In genomic region chr5:95940682-95941221, GRCm38 (mm10) we compare ENCODE assay signal across 21 mouse cellular contexts. TPM values are rescaled to one million over a fixed set of nuclear protein-coding genes. Genes with fewer than 3 reads are reported as not detected.
DNase-seq lines count a peak whose midpoint lies in the region; ATAC-seq and TF ChIP-seq lines count a peak whose summit lies in the region.
"Had no signal": no experiment of that assay in that cellular context is flagged by ENCODE, and none has a peak within 500 bp of the region (broad histone marks: within the 10 kb centered on the region; RNA-seq: fewer than 3 reads in every experiment).

No protein-coding gene starts in this region.

- no peaks in the 10 kb centered on the region for H3K9me3 ChIP-seq in hindbrain, embryonic 11.5 days (ENCODE audit: control insufficient read depth, low read length)
- no peaks in the 10 kb centered on the region for H3K9me3 ChIP-seq in hindbrain, embryonic 16.5 days (ENCODE audit: control insufficient read depth, low read length)
- H3K9me3 ChIP-seq in midbrain, embryonic 11.5 days (ENCODE audit: control insufficient read depth, low read length) = no peaks in the 10 kb centered on the region
- H3K9me3 ChIP-seq in midbrain, embryonic 15.5 days = no peaks in the 10 kb centered on the region
- no peaks in the 10 kb centered on the region for H3K9me3 ChIP-seq in embryonic facial prominence, embryonic 10.5 days
- H3K9me3 ChIP-seq in limb, embryonic 14.5 days (ENCODE audit: control insufficient read depth, low read length) = no peaks in the 10 kb centered on the region
- H3K9me3 ChIP-seq: intestine, embryonic 15.5 days; neural tube, embryonic 12.5 days had no signal

- H3K36me3 ChIP-seq in hindbrain, embryonic 11.5 days (ENCODE audit: control insufficient read depth, insufficient read depth, low read length) = no peaks in the 10 kb centered on the region
- H3K36me3 ChIP-seq in hindbrain, embryonic 16.5 days (ENCODE audit: control insufficient read depth, insufficient read depth, low read length) = no peaks in the 10 kb centered on the region
- no peaks in the 10 kb centered on the region for H3K36me3 ChIP-seq in midbrain, embryonic 11.5 days (ENCODE audit: control insufficient read depth, insufficient read depth, low read length)
- no peaks in the 10 kb centered on the region for H3K36me3 ChIP-seq in midbrain, embryonic 15.5 days (replicated peaks)
- no peaks in the 10 kb centered on the region for H3K36me3 ChIP-seq in embryonic facial prominence, embryonic 10.5 days (replicated peaks)
- no peaks in the 10 kb centered on the region for H3K36me3 ChIP-seq in limb, embryonic 14.5 days (ENCODE audit: control insufficient read depth, insufficient read depth, low read length)
- H3K36me3 ChIP-seq: heart, embryonic 12.5 days; intestine, embryonic 15.5 days; neural tube, embryonic 12.5 days had no signal

- no peak overlapping the region for H3K9ac ChIP-seq in hindbrain, embryonic 11.5 days (ENCODE audit: low read depth, low read length)
- H3K9ac ChIP-seq in hindbrain, embryonic 16.5 days (ENCODE audit: low read depth, low read length) = no peak overlapping the region
- no peak overlapping the region for H3K9ac ChIP-seq in midbrain, embryonic 11.5 days (ENCODE audit: low read length)
- no peak overlapping the region for H3K9ac ChIP-seq in midbrain, embryonic 15.5 days
- no peak overlapping the region for H3K9ac ChIP-seq in limb, embryonic 14.5 days (ENCODE audit: low read depth, low read length, severe bottlenecking)
- H3K9ac ChIP-seq: heart, embryonic 12.5 days; intestine, embryonic 15.5 days; neural tube, embryonic 12.5 days had no signal

- no peak overlapping the region for H3K4me2 ChIP-seq in hindbrain, embryonic 11.5 days (replicated peaks; ENCODE audit: low read depth, low read length)
- H3K4me2 ChIP-seq in hindbrain, embryonic 16.5 days (ENCODE audit: low read length) = no peak overlapping the region
- no peak overlapping the region for H3K4me2 ChIP-seq in midbrain, embryonic 11.5 days
- H3K4me2 ChIP-seq in midbrain, embryonic 15.5 days = no peak overlapping the region
- H3K4me2 ChIP-seq in limb, embryonic 14.5 days (replicated peaks; ENCODE audit: low read depth, low read length, severe bottlenecking) = no peak overlapping the region
- H3K4me2 ChIP-seq: heart, embryonic 12.5 days; intestine, embryonic 15.5 days; neural tube, embryonic 12.5 days had no signal

- H3K27ac ChIP-seq in hindbrain, embryonic 11.5 days (ENCODE audit: low read depth, low read length) = no peak overlapping the region
- H3K27ac ChIP-seq in hindbrain, embryonic 16.5 days (ENCODE audit: low read depth, low read length) = no peak overlapping the region
- no peak overlapping the region for H3K27ac ChIP-seq in midbrain, embryonic 11.5 days (ENCODE audit: low read depth, low read length)
- H3K27ac ChIP-seq in midbrain, embryonic 15.5 days = no peak overlapping the region
- H3K27ac ChIP-seq in embryonic facial prominence, embryonic 10.5 days (replicated peaks) = peak overlapping the region; percentile 57
- H3K27ac ChIP-seq in limb, embryonic 14.5 days (replicated peaks; ENCODE audit: low read depth, low read length) = no peak overlapping the region
- H3K27ac ChIP-seq: intestine, embryonic 15.5 days; left cerebral cortex, adult 2 months; macrophage; neural tube, embryonic 12.5 days had no signal

- intact Hi-C loops in gastrocnemius, postnatal 14 days (cut with DNase I; ENCODE audit: low total_unique reads) = no loop called here
- intact Hi-C loops in left cerebral cortex, postnatal 36 days (cut with DNase I) = no loop called here

- no peak for TF ChIP-seq POLR2A in limb, embryonic 14.5 days (IDR thresholded peaks at IDR 0.05; ENCODE audit: borderline replicate concordance, extremely low read depth, insufficient read depth, insufficient read length)

- no peaks in the 10 kb centered on the region for H3K27me3 ChIP-seq in hindbrain, embryonic 11.5 days (ENCODE audit: control insufficient read depth, insufficient read depth, low read length)
- H3K27me3 ChIP-seq in hindbrain, embryonic 16.5 days (replicated peaks; ENCODE audit: control insufficient read depth, insufficient read depth, low read length) = no peaks in the 10 kb centered on the region
- no peaks in the 10 kb centered on the region for H3K27me3 ChIP-seq in midbrain, embryonic 11.5 days (ENCODE audit: control insufficient read depth, insufficient read depth, low read length)
- no peaks in the 10 kb centered on the region for H3K27me3 ChIP-seq in midbrain, embryonic 15.5 days (replicated peaks)
- H3K27me3 ChIP-seq in embryonic facial prominence, embryonic 10.5 days (replicated peaks; ENCODE audit: low read depth, poor library complexity, severe bottlenecking) = no peaks in the 10 kb centered on the region
- H3K27me3 ChIP-seq in limb, embryonic 14.5 days (ENCODE audit: control insufficient read depth, insufficient read depth, low read length) = no peaks in the 10 kb centered on the region
- H3K27me3 ChIP-seq: heart, embryonic 12.5 days; intestine, embryonic 15.5 days; neural tube, embryonic 12.5 days had no signal

- WGBS in hindbrain, embryonic 11.5 days = 56% methylated on average over 4 of the region's 4 CpGs
- WGBS in hindbrain, embryonic 16.5 days = 62% methylated on average over 4 of the region's 4 CpGs
- WGBS in midbrain, embryonic 11.5 days = 67% methylated on average over 4 of the region's 4 CpGs
- WGBS in midbrain, embryonic 15.5 days = 73% methylated on average over 4 of the region's 4 CpGs
- WGBS in embryonic facial prominence, embryonic 10.5 days = 30% methylated on average over 4 of the region's 4 CpGs
- 9% methylated on average over 4 of the region's 4 CpGs for WGBS in limb, embryonic 14.5 days

- H3K4me1 ChIP-seq in hindbrain, embryonic 11.5 days (replicated peaks; ENCODE audit: control insufficient read depth, insufficient read depth, low read length) = no peaks in the 10 kb centered on the region
- no peaks in the 10 kb centered on the region for H3K4me1 ChIP-seq in hindbrain, embryonic 16.5 days (ENCODE audit: control insufficient read depth, insufficient read depth, low read depth, low read length)
- H3K4me1 ChIP-seq in midbrain, embryonic 11.5 days (ENCODE audit: control insufficient read depth, insufficient read depth, low read length) = no peaks in the 10 kb centered on the region
- no peaks in the 10 kb centered on the region for H3K4me1 ChIP-seq in midbrain, embryonic 15.5 days
- peaks cover 28% of the 10 kb centered on the region for H3K4me1 ChIP-seq in embryonic facial prominence, embryonic 10.5 days
- H3K4me1 ChIP-seq in limb, embryonic 14.5 days (ENCODE audit: control insufficient read depth, insufficient read depth, low read length) = no peaks in the 10 kb centered on the region
- H3K4me1 ChIP-seq: intestine, embryonic 15.5 days; neural tube, embryonic 12.5 days had no signal

- no peak overlapping the region for H3K4me3 ChIP-seq in hindbrain, embryonic 11.5 days (ENCODE audit: low read depth, low read length)
- no peak overlapping the region for H3K4me3 ChIP-seq in hindbrain, embryonic 16.5 days (ENCODE audit: low read length)
- no peak overlapping the region for H3K4me3 ChIP-seq in midbrain, embryonic 11.5 days (ENCODE audit: low read depth, low read length)
- H3K4me3 ChIP-seq in midbrain, embryonic 15.5 days = no peak overlapping the region
- H3K4me3 ChIP-seq in embryonic facial prominence, embryonic 10.5 days = no peak overlapping the region
- no peak overlapping the region for H3K4me3 ChIP-seq in limb, embryonic 14.5 days (replicated peaks; ENCODE audit: low read length)
- H3K4me3 ChIP-seq: heart, embryonic 12.5 days; intestine, embryonic 15.5 days; left cerebral cortex, adult 2 months; neural tube, embryonic 12.5 days had no signal

- DNase-seq in hindbrain, embryonic 11.5 days (ENCODE audit: low spot score) = no peak
- DNase-seq in midbrain, embryonic 11.5 days (ENCODE audit: low spot score, missing footprints) = no peak
- DNase-seq in embryonic facial prominence, embryonic 10.5 days (ENCODE audit: low spot score) = peak; percentile 43
- peak; percentile 16 for DNase-seq in limb, embryonic 14.5 days (ENCODE audit: low spot score)
- no peak for DNase-seq in gastrocnemius, postnatal 14 days
- DNase-seq in left cerebral cortex, postnatal 36 days (ENCODE audit: low spot score in 2 of 2) = no peak
- DNase-seq: cerebellum, adult 8-10 months; gastrocnemius, postnatal 36 days; heart, postnatal 36 days; kidney, postnatal 14 days; lung, adult 18-20 months; right cerebral cortex, postnatal 14 days; thymus, postnatal 36 days had no signal

- ATAC-seq in hindbrain, embryonic 11.5 days (ENCODE audit: low FRiP score) = 0 out of 2 replicates have a peak, but pooled peaks have one; percentile 41
- ATAC-seq in hindbrain, embryonic 16.5 days = no peak
- 0 out of 2 replicates have a peak, but pooled peaks have one; percentile 48 for ATAC-seq in midbrain, embryonic 11.5 days (ENCODE audit: low FRiP score)
- ATAC-seq in midbrain, embryonic 15.5 days (replicated peaks) = no peak
- ATAC-seq in limb, embryonic 14.5 days (ENCODE audit: low FRiP score, low read depth) = peak; percentile 62; the same call in 1 of the 2 replicates
- ATAC-seq: intestine, embryonic 15.5 days had no signal

RNA-seq across cellular contexts. Expression of gene Cxcl13, which starts 16.0 kb away (rescaled TPM):
- 0.20 and 0.21 TPM in 2 replicates for polyA plus RNA-seq in hindbrain, embryonic 11.5 days (2014; fragmentation: Nextera tagmentation; extraction: Ambion mirVana)
- polyA plus RNA-seq in hindbrain, embryonic 16.5 days (2015; fragmentation: Nextera tagmentation; extraction: Ambion mirVana) = 0.36 and 0.40 TPM in 2 replicates
- not detected in 2 replicates for polyA plus RNA-seq in midbrain, embryonic 11.5 days (2014; fragmentation: Nextera tagmentation; extraction: Ambion mirVana)
- polyA plus RNA-seq in midbrain, embryonic 15.5 days (2015; fragmentation: Nextera tagmentation; extraction: Ambion mirVana) = 1.1 TPM in 1 of 2 replicates, not detected in the other
- 4.7 and 6.2 TPM in 2 replicates for polyA plus RNA-seq in embryonic facial prominence, embryonic 10.5 days (2016; fragmentation: Nextera tagmentation; extraction: Ambion mirVana)
- polyA plus RNA-seq in limb, embryonic 14.5 days (2012; rRNA removed) = 0.46 and 0.73 TPM in 2 replicates
- polyA plus RNA-seq in limb, embryonic 14.5 days (2014; fragmentation: Nextera tagmentation; extraction: Ambion mirVana) = 0.75 and 1.7 TPM in 2 replicates
- total RNA-seq in gastrocnemius, postnatal 14 days (2021) = not detected
- total RNA-seq in left cerebral cortex, postnatal 36 days (2021) = not detected
- total RNA-seq: left cerebral cortex, adult 2 months; MEL had no signal
- polyA plus RNA-seq: macrophage had no signal

Comparison
In these comparisons a context has a peak if more than half of its experiments do, and no peak if none do; other contexts are left out.
1. ATAC-seq: peak in hindbrain, embryonic 11.5 days (single experiment), midbrain, embryonic 11.5 days (single experiment) and limb, embryonic 14.5 days (single experiment); none in hindbrain, embryonic 16.5 days (single experiment) and midbrain, embryonic 15.5 days (single experiment).
2. DNase-seq: peak in embryonic facial prominence, embryonic 10.5 days (single experiment) and limb, embryonic 14.5 days (single experiment); none in hindbrain, embryonic 11.5 days (single experiment), midbrain, embryonic 11.5 days (single experiment), gastrocnemius, postnatal 14 days (single experiment) and left cerebral cortex, postnatal 36 days (0 of 2).